Mouse (Mus musculus) B cell, adult 62 days (primary cell): ENCODE measurements around the gene Ndel1. TPM values are rescaled to one million over a fixed set of nuclear protein-coding genes. Genes with fewer than 3 reads are reported as not detected.

Experiments used
- total RNA-seq: library from RNA; stranded (reverse); gene quantifications from 4 replicates; pipeline ENCODE4 v1.2.4, GENCODE M21; 2023

Ndel1 gene
- total RNA-seq, result 70.9 to 74.4 TPM (median 72.4 TPM) in 4 replicates

DNA sequence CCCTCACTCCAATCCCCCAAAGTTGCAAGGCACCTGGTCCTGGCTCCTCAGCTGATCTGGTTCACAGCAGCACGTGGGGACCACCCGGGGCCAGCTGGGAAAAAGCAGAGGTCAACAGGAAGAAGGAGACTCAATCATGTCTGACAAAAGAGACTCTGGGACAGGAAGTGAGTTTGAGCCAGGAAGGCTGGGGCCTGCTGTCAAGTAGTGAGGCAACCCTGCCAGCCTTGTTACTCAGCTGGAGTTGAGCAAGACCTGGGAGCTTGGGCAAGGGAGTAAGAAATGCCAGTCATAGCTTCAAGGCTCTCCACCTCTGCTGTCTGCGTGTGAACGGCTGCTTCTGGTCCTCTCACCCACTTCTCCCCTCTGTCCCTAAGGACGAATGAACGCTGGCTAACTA lies at the start of gene Ndel1:
Gene Ndel1, minus strand, starts transcription at position 111 of the 400 bp plus-strand sequence.

GRCm38 (mm10) chr11:68901351-68902046 lies 29.8 kb upstream of the Ndel1 start, which contains the start of gene Rpl26:
Gene Rpl26, plus strand, starts transcription at chr11:68901583.

DNA sequence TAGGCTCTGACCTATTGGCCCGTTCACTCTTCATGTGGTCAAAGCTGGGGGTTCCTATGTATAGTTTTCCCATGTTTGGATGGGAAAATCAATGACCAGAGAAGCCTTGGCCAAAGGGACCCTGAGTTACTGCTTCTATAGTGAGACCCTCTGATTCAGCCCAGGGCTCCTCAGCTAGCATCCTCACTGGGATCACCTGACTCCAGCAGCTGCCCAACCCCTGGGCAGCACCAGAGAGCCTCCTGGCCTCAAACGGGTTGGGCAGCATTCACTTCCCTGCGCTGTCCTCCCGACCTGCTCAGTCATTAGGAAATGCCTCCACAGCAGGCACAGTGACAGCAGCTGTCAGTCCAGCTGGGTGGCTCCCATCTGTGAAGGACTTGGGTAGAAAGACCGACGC lies 16.6 kb upstream of the Ndel1 start, which contains the start of gene Rnf222:
Gene Rnf222, plus strand, starts transcription at position 301 of the 400 bp plus-strand sequence.

Other genes with a start within 250 kb of the Ndel1 start
- 0.28 to 0.88 TPM (median 0.51 TPM) in 4 replicates for gene Myh10, start 180.3 kb downstream of the Ndel1 start, total RNA-seq
- gene Rnf222, start 16.7 kb upstream of the Ndel1 start, total RNA-seq, result not detected in 4 replicates
- 2,247 to 2,456 TPM (median 2,364 TPM) in 4 replicates for gene Rpl26, start 29.7 kb upstream of the Ndel1 start, total RNA-seq
- not detected in 4 replicates for gene Odf4, start 55.2 kb upstream of the Ndel1 start, total RNA-seq
- gene Arhgef15, start 85.6 kb upstream of the Ndel1 start, total RNA-seq, result not detected in 4 replicates
- gene Slc25a35, start 96.3 kb upstream of the Ndel1 start, total RNA-seq, result 2.0 to 2.9 TPM (median 2.5 TPM) in 4 replicates
- gene Rangrf, start 103.3 kb upstream of the Ndel1 start, total RNA-seq, result 5.4 to 8.6 TPM (median 6.4 TPM) in 4 replicates
- gene Pfas, start 136.6 kb upstream of the Ndel1 start, total RNA-seq, result 25.7 to 31.7 TPM (median 28.4 TPM) in 4 replicates
- 26.3 to 45.3 TPM (median 38.3 TPM) in 4 replicates for gene Ctc1, start 144.1 kb upstream of the Ndel1 start, total RNA-seq
- 5.3 to 6.2 TPM (median 5.8 TPM) in 4 replicates for gene Aurkb, start 173.8 kb upstream of the Ndel1 start, total RNA-seq
- gene Borcs6, start 187.9 kb upstream of the Ndel1 start, total RNA-seq, result 18.1 to 20.5 TPM (median 19.0 TPM) in 4 replicates
- 1.2 to 6.0 TPM (median 4.0 TPM) in 4 replicates for gene Tmem107, start 198.9 kb upstream of the Ndel1 start, total RNA-seq
- 445 to 472 TPM (median 459 TPM) in 4 replicates for gene Vamp2, start 216.6 kb upstream of the Ndel1 start, total RNA-seq
- gene Per1, start 223.4 kb upstream of the Ndel1 start, total RNA-seq, result 846 to 879 TPM (median 871 TPM) in 4 replicates
- gene Hes7, start 248.5 kb upstream of the Ndel1 start, total RNA-seq, result 0.42 TPM in 1 of 4 replicates, not detected in the others